Mouse (Mus musculus) heart, embryonic 10.5 days (tissue): ENCODE data around the gene 4833423E24Rik. TPM values are rescaled to one million over a fixed set of nuclear protein-coding genes. Genes with fewer than 3 reads are reported as not detected.

Experiments
- DNase-seq: peaks from one replicate; pipeline ENCODE4 v3.0.0-alpha.2; 2017; ENCODE audit warnings: low spot score
- H3K27ac ChIP-seq: fragments of 300-500 bp; sonication (generic); 2 replicates; pipeline ENCODE4 v1.5.1; 2016; ENCODE audit warnings: mild to moderate bottlenecking
- H3K27me3 ChIP-seq: fragments of 300-500 bp; sonication (generic); 2 replicates; pipeline ENCODE4 v1.6.1; 2016; ENCODE audit warnings: mild to moderate bottlenecking; ENCODE audit not compliant: poor library complexity, insufficient read depth, severe bottlenecking
- H3K36me3 ChIP-seq: fragments of 300-500 bp; sonication (generic); 2 replicates; pipeline ENCODE4 v1.6.1; 2016; ENCODE audit warnings: mild to moderate bottlenecking, moderate library complexity
- H3K4me1 ChIP-seq: fragments of 300-500 bp; sonication (generic); 2 replicates; pipeline ENCODE4 v1.6.1; 2016; ENCODE audit warnings: mild to moderate bottlenecking
- H3K4me3 ChIP-seq: fragments of 300-500 bp; sonication (generic); 2 replicates; pipeline ENCODE4 v1.5.1; 2016; ENCODE audit warnings: mild to moderate bottlenecking, moderate library complexity
- H3K9me3 ChIP-seq: fragments of 300-500 bp; sonication (generic); 2 replicates; pipeline ENCODE4 v1.6.1; 2016; ENCODE audit warnings: mild to moderate bottlenecking, moderate library complexity
- WGBS: fragments of 180-500 bp; shearing (Covaris S2); methylation state at CpG from one replicate; pipeline ENCODE4 v1.1.7; 2016; 5-methylcytosine and 5-hydroxymethylcytosine counted together
- polyA plus RNA-seq: library from polyadenylated mRNA; unstranded; fragments of >200 nt; fragmentation: Nextera tagmentation; extraction: Ambion mirVana; gene quantifications from 2 replicates; pipeline ENCODE4 v1.2.1, GENCODE M21; 2016

4833423E24Rik gene
- not detected in 2 replicates for polyA plus RNA-seq

GRCm38 (mm10) chr2:85518879-85519278 lies at the start of gene 4833423E24Rik:
Gene 4833423E24Rik (minus strand): TSS chr2:85519024.
- no peak for DNase-seq
- H3K27ac ChIP-seq, result no peak within 1 kb of the TSS
- no peaks in the 10 kb centered on the region for H3K36me3 ChIP-seq
- H3K9me3 ChIP-seq, result no peaks in the 10 kb centered on the region
- H3K4me3 ChIP-seq, result no peak within 1 kb of the TSS
- no peaks in the 10 kb centered on the region for H3K4me1 ChIP-seq
- WGBS, result 25% methylated on average over 4 of the region's 4 CpGs
- no peaks in the 10 kb centered on the region for H3K27me3 ChIP-seq

DNA sequence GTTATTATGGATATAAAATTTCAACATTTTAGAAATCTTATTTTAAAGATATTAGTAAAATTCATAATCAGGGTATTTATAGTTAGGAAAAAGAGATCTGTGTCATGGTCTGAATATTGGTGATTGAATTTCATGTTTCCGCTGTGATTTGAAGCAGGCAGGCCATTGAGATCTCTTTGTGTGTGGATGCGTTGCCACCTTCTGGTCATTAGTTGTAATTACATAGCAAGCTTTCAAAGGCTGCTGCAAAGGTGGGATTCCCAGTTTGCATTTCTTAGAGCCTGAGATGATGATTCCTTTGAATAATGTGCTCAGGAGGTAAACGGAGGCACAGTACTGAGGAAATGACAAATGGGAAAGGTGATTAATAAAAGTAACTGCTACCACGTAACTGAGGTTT lies 42.4 kb upstream of the 4833423E24Rik start:
- no peak overlapping the region for H3K4me3 ChIP-seq
- 25% methylated on average over 4 of the region's 4 CpGs for WGBS
- no peaks in the 10 kb centered on the region for H3K27me3 ChIP-seq
- DNase-seq, result no peak
- H3K36me3 ChIP-seq, result no peaks in the 10 kb centered on the region
- H3K27ac ChIP-seq, result no peak overlapping the region
- no peaks in the 10 kb centered on the region for H3K4me1 ChIP-seq
- H3K9me3 ChIP-seq, result no peaks in the 10 kb centered on the region

- Histone ChIP-seq H3K36me3 (no peaks in the 10 kb centered on the region), H3K4me1 (no peaks in the 10 kb centered on the region), H3K4me3 (no peak overlapping the region), H3K27me3 (no peaks in the 10 kb centered on the region), H3K9me3 (no peaks in the 10 kb centered on the region), H3K27ac (no peak overlapping the region)
- 61% methylated on average over 4 of the region's 4 CpGs for WGBS
- DNase-seq, result no peak
Measured at GRCm38 (mm10) chr2:85560226-85560625, 41.4 kb upstream of the 4833423E24Rik start.

- Histone ChIP-seq H3K27ac (no peak overlapping the region), H3K36me3 (no peaks in the 10 kb centered on the region), H3K27me3 (no peaks in the 10 kb centered on the region), H3K4me3 (no peak overlapping the region), H3K9me3 (no peaks in the 10 kb centered on the region), H3K4me1 (no peaks in the 10 kb centered on the region)
- WGBS, result 64% methylated on average over 1 of the region's 1 CpGs
- no peak for DNase-seq
Measured at GRCm38 (mm10) chr2:85554806-85555205, 36.0 kb upstream of the 4833423E24Rik start.

DNA sequence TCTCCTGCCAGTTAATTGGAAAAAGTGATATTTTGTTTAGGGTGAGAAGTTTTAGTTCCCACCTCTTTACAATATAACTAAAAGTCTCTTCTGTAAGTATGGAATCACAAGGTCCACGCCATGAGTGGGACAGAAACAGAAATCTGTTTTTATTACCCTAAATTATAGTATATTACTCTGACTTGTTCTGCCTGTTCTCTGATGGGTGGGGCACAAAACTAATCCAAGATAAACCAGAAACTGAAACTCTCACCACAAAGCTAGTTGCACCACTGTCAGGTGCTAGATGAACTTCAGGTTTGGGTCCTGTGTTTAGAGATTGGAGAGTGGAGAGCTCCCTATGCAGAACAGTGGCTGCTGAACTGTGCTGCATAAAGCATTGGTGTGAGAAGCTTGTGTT lies 15.1 kb upstream of the 4833423E24Rik start:
- WGBS, result 80% methylated on average over 1 of the region's 1 CpGs
- Histone ChIP-seq H3K36me3 (no peaks in the 10 kb centered on the region), H3K27ac (no peak overlapping the region), H3K27me3 (no peaks in the 10 kb centered on the region), H3K9me3 (no peaks in the 10 kb centered on the region), H3K4me3 (no peak overlapping the region), H3K4me1 (no peaks in the 10 kb centered on the region)
- DNase-seq, result no peak

DNA sequence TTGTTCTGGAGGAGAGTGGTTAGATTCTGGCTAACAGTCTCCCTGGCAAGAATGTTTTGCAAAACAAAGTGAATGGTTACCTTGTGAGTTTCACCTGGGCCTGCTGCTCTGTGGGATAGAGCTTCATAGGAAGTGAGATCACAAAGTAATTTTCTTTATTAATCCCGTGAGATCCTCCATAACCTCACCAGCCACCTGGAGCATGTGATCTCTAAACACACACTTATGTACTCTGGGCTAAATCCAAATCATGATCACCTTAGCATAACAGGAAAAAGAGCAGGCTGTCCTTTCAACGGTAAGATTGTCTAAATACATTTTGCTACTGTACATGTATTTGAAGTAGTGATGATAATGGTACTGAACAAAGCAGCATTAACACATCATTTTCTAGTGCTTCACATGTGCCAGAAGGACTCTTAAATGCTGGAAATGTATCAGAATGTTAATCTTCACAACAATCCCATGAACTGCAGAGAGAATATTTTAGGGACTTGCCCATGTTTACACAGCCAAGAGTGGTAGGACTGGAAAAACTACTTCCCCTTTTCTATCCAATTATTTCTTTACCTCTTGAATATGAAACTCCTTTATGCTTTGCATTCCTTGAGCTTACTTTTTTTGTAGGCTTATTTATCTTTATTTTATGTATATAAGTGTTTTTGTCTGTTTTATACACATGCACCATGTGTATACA lies 13.4 kb upstream of the 4833423E24Rik start:
- DNase-seq, result no peak
- Histone ChIP-seq H3K27me3 (no peaks in the 10 kb centered on the region), H3K9me3 (no peaks in the 10 kb centered on the region), H3K27ac (no peak overlapping the region), H3K36me3 (no peaks in the 10 kb centered on the region), H3K4me1 (no peaks in the 10 kb centered on the region), H3K4me3 (no peak overlapping the region)
- WGBS, result 70% methylated on average over 2 of the region's 2 CpGs

- H3K4me3 ChIP-seq, result no peak overlapping the region
- no peaks in the 10 kb centered on the region for H3K27me3 ChIP-seq
- H3K36me3 ChIP-seq, result no peaks in the 10 kb centered on the region
- WGBS, result 82% methylated on average over 2 of the region's 2 CpGs
- no peaks in the 10 kb centered on the region for H3K9me3 ChIP-seq
- H3K27ac ChIP-seq, result no peak overlapping the region
- no peaks in the 10 kb centered on the region for H3K4me1 ChIP-seq
- DNase-seq, result no peak
Measured at GRCm38 (mm10) chr2:85522859-85523489, 4.2 kb upstream of the 4833423E24Rik start.

- Histone ChIP-seq H3K9me3 (no peaks in the 10 kb centered on the region), H3K4me3 (no peak overlapping the region), H3K27ac (no peak overlapping the region), H3K27me3 (no peaks in the 10 kb centered on the region), H3K36me3 (no peaks in the 10 kb centered on the region), H3K4me1 (no peaks in the 10 kb centered on the region)
- no peak for DNase-seq
- 84% methylated on average over 10 of the region's 10 CpGs for WGBS
Measured at GRCm38 (mm10) chr2:85518292-85518691, 532 bp downstream of the 4833423E24Rik start.

- DNase-seq, result no peak
- Histone ChIP-seq H3K27me3 (no peaks in the 10 kb centered on the region), H3K9me3 (no peaks in the 10 kb centered on the region), H3K27ac (no peak overlapping the region), H3K4me3 (no peak overlapping the region), H3K4me1 (no peaks in the 10 kb centered on the region), H3K36me3 (no peaks in the 10 kb centered on the region)
- 73% methylated on average over 3 of the region's 3 CpGs for WGBS
Measured at GRCm38 (mm10) chr2:85510376-85510775, 8.4 kb downstream of the 4833423E24Rik start.

- no peak overlapping the region for H3K27ac ChIP-seq
- no peak for DNase-seq
- no peak overlapping the region for H3K4me3 ChIP-seq
- H3K27me3 ChIP-seq, result no peaks in the 10 kb centered on the region
- H3K9me3 ChIP-seq, result no peaks in the 10 kb centered on the region
- 79% methylated on average over 5 of the region's 5 CpGs for WGBS
- H3K36me3 ChIP-seq, result no peaks in the 10 kb centered on the region
- H3K4me1 ChIP-seq, result no peaks in the 10 kb centered on the region
Measured at GRCm38 (mm10) chr2:85490396-85490795, 28.4 kb downstream of the 4833423E24Rik start.

GRCm38 (mm10) chr2:85466801-85467325 lies 52.0 kb downstream of the 4833423E24Rik start:
- Histone ChIP-seq H3K27ac (no peak overlapping the region), H3K36me3 (no peaks in the 10 kb centered on the region), H3K9me3 (no peaks in the 10 kb centered on the region), H3K4me3 (no peak overlapping the region), H3K4me1 (no peaks in the 10 kb centered on the region), H3K27me3 (no peaks in the 10 kb centered on the region)
- WGBS, result 66% methylated on average over 3 of the region's 3 CpGs
- DNase-seq, result no peak

- H3K27ac ChIP-seq, result no peak within 1 kb of the TSS
- no peak within 1 kb of the TSS for H3K4me3 ChIP-seq
- DNase-seq, result no peak
- WGBS, result 17% methylated on average over 1 of the region's 1 CpGs
- no peaks in the 10 kb centered on the region for H3K36me3 ChIP-seq
- no peaks in the 10 kb centered on the region for H3K27me3 ChIP-seq
- no peaks in the 10 kb centered on the region for H3K4me1 ChIP-seq
- no peaks in the 10 kb centered on the region for H3K9me3 ChIP-seq
Measured at GRCm38 (mm10) chr2:85443539-85443938, 75.3 kb downstream of the 4833423E24Rik start, which contains the start of gene Olfr995. Gene Olfr995 (minus strand): TSS chr2:85443639.

DNA sequence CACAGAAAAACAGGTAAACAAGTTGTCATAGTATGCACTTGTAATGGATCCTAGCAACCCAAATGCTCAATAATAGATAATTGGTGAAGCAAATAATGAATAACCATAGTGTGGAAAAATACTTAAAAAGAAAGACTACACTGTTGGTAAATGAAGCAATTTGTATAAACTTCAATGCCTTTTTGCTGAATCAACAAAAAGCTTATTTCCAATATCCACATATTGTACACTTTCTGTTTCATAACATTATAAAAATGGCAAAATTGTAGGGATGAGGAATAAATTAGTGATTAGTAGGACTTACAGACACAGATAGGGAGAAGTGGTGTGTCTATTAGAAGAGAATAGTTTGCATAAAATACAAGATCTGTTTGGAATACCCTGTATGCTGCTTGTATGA lies 76.3 kb downstream of the 4833423E24Rik start:
- no peaks in the 10 kb centered on the region for H3K4me1 ChIP-seq
- no peak overlapping the region for H3K4me3 ChIP-seq
- H3K27me3 ChIP-seq, result no peaks in the 10 kb centered on the region
- H3K9me3 ChIP-seq, result no peaks in the 10 kb centered on the region
- H3K36me3 ChIP-seq, result no peaks in the 10 kb centered on the region
- no peak for DNase-seq
- no peak overlapping the region for H3K27ac ChIP-seq
